Mouse (Mus musculus) CH12.LX (cell line): ENCODE results near the gene Loxl3. TPM values are rescaled to one million over a fixed set of nuclear protein-coding genes. Genes with fewer than 3 reads are reported as not detected.

ENCODE experiments used
- DNase-seq: peaks from one replicate; pipeline ENCODE4 v3.0.0-alpha.2; 2013; ENCODE audit errors: extremely low read depth
- H3K27ac ChIP-seq: 2 replicates; pipeline ENCODE4 v1.5.1; 2012; ENCODE audit warnings: low read depth, mild to moderate bottlenecking, control low read depth, moderate library complexity; ENCODE audit not compliant: insufficient read depth
- H3K27me3 ChIP-seq: replicated peaks from 2 replicates; pipeline ENCODE3; 2012; ENCODE audit warnings: inconsistent platforms
- H3K36me3 ChIP-seq, 2 experiments: replicated peaks in 1 of 2; 2 replicates each; pipeline versions ENCODE3 to v1.6.1; 2012; ENCODE audit warnings: inconsistent platforms in 1 of 2, low read length in 1 of 2, mild to moderate bottlenecking in 1 of 2, mixed read lengths in 1 of 2, moderate library complexity in 1 of 2; ENCODE audit not compliant: control insufficient read depth in 1 of 2, insufficient read depth in 1 of 2
- H3K4me1 ChIP-seq, 2 experiments: 2 replicates each; pipeline ENCODE4 v1.6.1; 2012; ENCODE audit warnings: inconsistent platforms in 1 of 2, moderate library complexity in 1 of 2; ENCODE audit not compliant: insufficient read depth in 2 of 2, control insufficient read depth in 1 of 2
- H3K4me2 ChIP-seq: 2 replicates; pipeline ENCODE4 v1.6.1; 2012; ENCODE audit warnings: low read depth, mild to moderate bottlenecking, control low read depth; ENCODE audit not compliant: poor library complexity, insufficient read depth, severe bottlenecking
- H3K4me3 ChIP-seq, 3 experiments: fragments of 150-350 bp in 1 of 3; sonication (generic) in 1 of 3; replicated peaks in 1 of 3; 2 replicates each; pipeline versions ENCODE3 to v1.5.1; 2011 to 2012; ENCODE audit warnings: low read depth in 2 of 3, low read length in 2 of 3, mild to moderate bottlenecking in 2 of 3, moderate library complexity in 2 of 3, control low read depth in 1 of 3, improper control_type of control experiment in 1 of 3, inconsistent platforms in 1 of 3, mixed read lengths in 1 of 3; ENCODE audit not compliant: poor library complexity in 1 of 3
- H3K79me2 ChIP-seq: replicated peaks from 2 replicates; pipeline ENCODE4 v1.6.1; 2012; ENCODE audit warnings: mild to moderate bottlenecking, moderate library complexity; ENCODE audit not compliant: control insufficient read depth, poor library complexity, insufficient read depth, severe bottlenecking; ENCODE audit errors: extremely low read depth
- H3K9ac ChIP-seq: 2 replicates; pipeline ENCODE4 v1.6.1; 2012; ENCODE audit warnings: low read depth, mild to moderate bottlenecking, control low read depth, moderate library complexity; ENCODE audit not compliant: insufficient read depth
- H3K9me3 ChIP-seq: replicated peaks from 2 replicates; pipeline ENCODE3; 2012; ENCODE audit warnings: low read length, inconsistent platforms, mixed read lengths
- CHD1 ChIP-seq: IDR thresholded peaks from 2 replicates; pipeline ENCODE4 v1.6.1; 2012; ENCODE audit warnings: low read depth, low read length, improper control_type of control experiment, inconsistent platforms
- CHD2 ChIP-seq: IDR thresholded peaks from 2 replicates; pipeline ENCODE4 v1.6.1; 2011; ENCODE audit warnings: low read length, improper control_type of control experiment
- E2F4 ChIP-seq: IDR thresholded peaks from 2 replicates; pipeline ENCODE4 v1.6.1; 2011; ENCODE audit warnings: low read depth, low read length, improper control_type of control experiment; ENCODE audit not compliant: insufficient replicate concordance
- ELF1 ChIP-seq: IDR thresholded peaks from 2 replicates; pipeline ENCODE4 v1.6.1; 2014; ENCODE audit warnings: low read depth, mild to moderate bottlenecking, inconsistent platforms, low read length, improper control_type of control experiment
- ETS1 ChIP-seq: conservative IDR thresholded peaks from 2 replicates; pipeline ENCODE4 v1.6.1; 2012; ENCODE audit warnings: low read depth, mild to moderate bottlenecking, inconsistent platforms, low read length, improper control_type of control experiment, moderate library complexity
- JUND ChIP-seq: conservative IDR thresholded peaks from 2 replicates; pipeline ENCODE4 v1.6.1; 2011; ENCODE audit warnings: low read depth, low read length, improper control_type of control experiment
- KAT2A ChIP-seq: IDR thresholded peaks from 2 replicates; pipeline ENCODE4 v1.6.1; 2012; ENCODE audit warnings: low read length, improper control_type of control experiment, inconsistent platforms; ENCODE audit not compliant: insufficient replicate concordance
- MEF2A ChIP-seq: IDR thresholded peaks from 2 replicates; pipeline ENCODE4 v1.6.1; 2014; ENCODE audit warnings: low read depth, mild to moderate bottlenecking, inconsistent platforms, low read length, improper control_type of control experiment, borderline replicate concordance
- MXI1 ChIP-seq: IDR thresholded peaks from 2 replicates; pipeline ENCODE4 v1.6.1; 2011; ENCODE audit warnings: mild to moderate bottlenecking, low read depth, low read length, improper control_type of control experiment
- PAX5 ChIP-seq: IDR thresholded peaks from 2 replicates; pipeline ENCODE4 v1.6.1; 2012; ENCODE audit warnings: low read length, inconsistent platforms, mixed read lengths
- POLR2AphosphoS2 ChIP-seq: IDR thresholded peaks from 2 replicates; pipeline ENCODE4 v1.6.1; 2011; ENCODE audit warnings: low read depth, low read length, improper control_type of control experiment
- RAD21 ChIP-seq: IDR thresholded peaks from 2 replicates; pipeline ENCODE4 v1.6.1; 2011; ENCODE audit warnings: low read depth, mild to moderate bottlenecking, low read length, improper control_type of control experiment, moderate library complexity
- RCOR1 ChIP-seq: conservative IDR thresholded peaks from 2 replicates; pipeline ENCODE4 v1.6.1; 2012; ENCODE audit warnings: low read depth, mild to moderate bottlenecking, inconsistent platforms, low read length, improper control_type of control experiment
- SMC3 ChIP-seq: IDR thresholded peaks from 2 replicates; pipeline ENCODE4 v1.6.1; 2011; ENCODE audit warnings: low read depth, low read length, improper control_type of control experiment
- TBP ChIP-seq: conservative IDR thresholded peaks from 2 replicates; pipeline ENCODE4 v1.6.1; 2011; ENCODE audit warnings: low read depth, low read length, improper control_type of control experiment
- TCF12 ChIP-seq: IDR thresholded peaks from 2 replicates; pipeline ENCODE4 v1.6.1; 2014; ENCODE audit warnings: low read depth, mild to moderate bottlenecking, inconsistent platforms, low read length, improper control_type of control experiment
- USF1 ChIP-seq: IDR thresholded peaks from 2 replicates; pipeline ENCODE4 v1.6.1; 2014; ENCODE audit warnings: low read depth, mild to moderate bottlenecking, inconsistent platforms, low read length, improper control_type of control experiment
- USF2 ChIP-seq: conservative IDR thresholded peaks from 2 replicates; pipeline ENCODE4 v1.6.1; 2011; ENCODE audit warnings: low read depth, low read length, improper control_type of control experiment
- ZKSCAN1 ChIP-seq: IDR thresholded peaks from 2 replicates; pipeline ENCODE4 v1.6.1; 2012; ENCODE audit warnings: low read depth, inconsistent platforms, low read length, improper control_type of control experiment, borderline replicate concordance
- ZMIZ1 ChIP-seq: IDR thresholded peaks from 2 replicates; pipeline ENCODE4 v1.6.1; 2012; ENCODE audit warnings: low read depth, mild to moderate bottlenecking, inconsistent platforms, low read length, improper control_type of control experiment
- dilution Hi-C: fragments of 300-500 bp; cut with MboI; formaldehyde crosslinking; loops from 2 replicates; pipeline ENCODE4 v1.14.3; 2020; ENCODE audit warnings: low sequenced_read_pairs; ENCODE audit not compliant: extremely low pct_unique_long_range_greater_than_20kb, extremely low pct_ligation_motif_present
- in situ Hi-C: fragments of 300-500 bp; cut with MboI; formaldehyde crosslinking; loops from 3 replicates; pipeline ENCODE4 v1.14.3; 2019; ENCODE audit warnings: low sequenced_read_pairs, low pct_ligation_motif_present, low pct_unique_long_range_greater_than_20kb, mixed read lengths
- polyA plus RNA-seq: library from polyadenylated mRNA; unstranded; fragments of >175 nt; gene quantifications from 2 replicates; pipeline ENCODE4 v1.2.1, GENCODE M21; 2012; ENCODE audit warnings: low read depth; ENCODE audit not compliant: insufficient read length
- total RNA-seq, 2 experiments: library from RNA; depleted of rRNA; stranded (reverse); fragments of 300-350 nt in 1 of 2; fragments of >200 nt in 1 of 2; gene quantifications; 2 replicates each; pipeline ENCODE4 v1.2.3; 2012 to 2014

Loxl3 gene
- total and polyA plus RNA-seq, 3 experiments: 0.05 to 0.93 (median 0.74) TPM

- peaks cover 3 to 75% of the 10 kb centered on the region in 2 experiments; a peak in 3 of 4 replicates for H3K4me1 ChIP-seq
- in situ Hi-C loops (no loop called here), dilution Hi-C loops (no loop called here)
- no peak for TF ChIP-seq RAD21
- no peaks in the 10 kb centered on the region for H3K79me2 ChIP-seq
- H3K27ac ChIP-seq: no peak overlapping the region
- no peak overlapping the region for H3K9ac ChIP-seq
- H3K9me3 ChIP-seq: peaks cover 3% of the 10 kb centered on the region
- H3K4me3 ChIP-seq: no peak overlapping the region
- H3K4me2 ChIP-seq: no peak overlapping the region
- no peaks in the 10 kb centered on the region for H3K36me3 ChIP-seq
- no peaks in the 10 kb centered on the region for H3K27me3 ChIP-seq
- no peak for DNase-seq
Measured at GRCm38 (mm10) chr6:83011255-83011654, 22.7 kb upstream of the Loxl3 start.

DNA sequence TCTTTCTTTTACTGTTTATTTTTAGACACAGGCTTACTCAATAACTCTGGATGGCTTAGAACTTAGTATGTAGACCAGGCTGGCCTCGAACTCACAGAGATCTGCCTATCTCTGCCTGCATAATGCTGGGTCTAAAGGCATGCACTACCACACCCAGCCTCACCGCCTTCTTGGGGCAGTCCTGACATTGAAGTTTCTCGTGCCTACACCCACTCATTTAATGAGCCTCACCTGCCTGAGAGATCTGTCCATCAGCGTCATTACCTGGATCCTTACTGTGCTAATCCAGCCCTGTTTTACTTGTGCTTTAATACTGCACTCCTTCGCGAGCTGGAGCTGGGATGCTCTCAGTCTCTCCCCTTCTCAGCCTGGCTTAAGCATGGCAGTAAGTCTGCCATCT is 22.2 kb upstream of the Loxl3 start:
- TF ChIP-seq ETS1 (no peak), E2F4 (no peak), POLR2AphosphoS2 (no peak), MXI1 (no peak), ZKSCAN1 (no peak), TBP (no peak), USF2 (no peak), CHD1 (no peak), ZMIZ1 (no peak), RAD21 (no peak), MEF2A (no peak), USF1 (no peak), ELF1 (no peak), PAX5 (no peak), TCF12 (no peak), KAT2A (no peak), SMC3 (no peak), JUND (no peak), RCOR1 (no peak), CHD2 (no peak)
- Histone ChIP-seq H3K9me3 (peaks cover 3% of the 10 kb centered on the region), H3K4me3 (no peak overlapping the region), H3K27me3 (no peaks in the 10 kb centered on the region), H3K36me3 (no peaks in the 10 kb centered on the region), H3K27ac (no peak overlapping the region), H3K9ac (no peak overlapping the region), H3K4me1 (peaks cover 4 to 76% of the 10 kb centered on the region in 2 experiments; a peak in 3 of 4 replicates), H3K4me2 (no peak overlapping the region), H3K79me2 (no peaks in the 10 kb centered on the region)
- in situ Hi-C loops: no loop called here
- dilution Hi-C loops: no loop called here
- no peak for DNase-seq
